Mouse (Mus musculus): ENCODE results near the gene Gm9112.
"Not testable (repeated sequence)": the region's sequence is repeated elsewhere in the genome, so short reads cannot be mapped to it uniquely, and the experiment has no call there.

Gene Gm9112

GRCm38 (mm10) chrX:102707535-102707934 lies at the start of gene Gm9112, which contains the start of gene Dmrtc1b:
Gene Gm9112 (minus strand): TSS chrX:102707635.
Gene Dmrtc1b (plus strand): TSS chrX:102707865.
- DNase-seq (ENCODE audit: low spot score) = not testable (repeated sequence)

GRCm38 (mm10) chrX:102724226-102724625 lies 16.8 kb upstream of the Gm9112 start:
- DNase-seq (ENCODE audit: low spot score) = not testable (repeated sequence)

- DNase-seq (ENCODE audit: low spot score) = not testable (repeated sequence)
Measured at GRCm38 (mm10) chrX:102700636-102701035, 6.8 kb downstream of the Gm9112 start.

- not testable (repeated sequence) for DNase-seq (ENCODE audit: low spot score)
Measured at GRCm38 (mm10) chrX:102689252-102689651, 18.2 kb downstream of the Gm9112 start.

- not testable (repeated sequence) for DNase-seq (ENCODE audit: low spot score)
Measured at GRCm38 (mm10) chrX:102686872-102687271, 20.6 kb downstream of the Gm9112 start, which contains the start of gene Gm3880. Gene Gm3880 (minus strand): TSS chrX:102686972.

GRCm38 (mm10) chrX:102684706-102685105 lies 22.7 kb downstream of the Gm9112 start:
- not testable (repeated sequence) for DNase-seq (ENCODE audit: low spot score)

GRCm38 (mm10) chrX:102666641-102667040 lies 40.8 kb downstream of the Gm9112 start:
- DNase-seq (ENCODE audit: low spot score) = no peak

- DNase-seq (ENCODE audit: low spot score) = no peak
Measured at GRCm38 (mm10) chrX:102660712-102661111, 46.7 kb downstream of the Gm9112 start.
